Mouse (Mus musculus) liver, embryonic 13.5 days (tissue): ENCODE data around the gene Cpt1c. TPM values are rescaled to one million over a fixed set of nuclear protein-coding genes. Genes with fewer than 3 reads are reported as not detected.

Experiments
- ATAC-seq: fragments of 200-750 bp; cut with Nextera tagmentation; 2 replicates; pipeline ENCODE4 v1.8.0; 2017; ENCODE audit warnings: low read depth, mild to moderate bottlenecking, moderate number of reproducible peaks, moderate library complexity
- DNase-seq: peaks from one replicate; pipeline ENCODE4 v3.0.0; 2022
- H3K27ac ChIP-seq: fragments of 300-500 bp; sonication (generic); 2 replicates; pipeline ENCODE4 v1.5.1; 2015; ENCODE audit warnings: moderate library complexity, mild to moderate bottlenecking, inconsistent platforms
- H3K27me3 ChIP-seq: fragments of 300-500 bp; sonication (generic); 2 replicates; pipeline ENCODE4 v1.6.1; 2015; ENCODE audit warnings: mild to moderate bottlenecking, inconsistent platforms
- H3K36me3 ChIP-seq: fragments of 300-500 bp; sonication (generic); 2 replicates; pipeline ENCODE4 v1.6.1; 2015; ENCODE audit warnings: mild to moderate bottlenecking, inconsistent platforms
- H3K4me1 ChIP-seq: fragments of 300-500 bp; sonication (generic); replicated peaks from 2 replicates; pipeline ENCODE4 v1.6.1; 2015; ENCODE audit warnings: inconsistent platforms
- H3K4me2 ChIP-seq: fragments of 300-500 bp; sonication (generic); 2 replicates; pipeline ENCODE4 v1.6.1; 2015; ENCODE audit warnings: inconsistent platforms, mild to moderate bottlenecking, moderate library complexity
- H3K4me3 ChIP-seq: fragments of 300-500 bp; sonication (generic); replicated peaks from 2 replicates; pipeline ENCODE4 v1.5.1; 2015; ENCODE audit warnings: mild to moderate bottlenecking, inconsistent platforms
- H3K9ac ChIP-seq: fragments of 300-500 bp; sonication (generic); 2 replicates; pipeline ENCODE4 v1.6.1; 2015; ENCODE audit warnings: mild to moderate bottlenecking, inconsistent platforms
- H3K9me3 ChIP-seq: fragments of 300-500 bp; sonication (generic); replicated peaks from 2 replicates; pipeline ENCODE4 v1.6.1; 2016; ENCODE audit warnings: inconsistent platforms
- WGBS: fragments of 180-500 bp; shearing (Covaris S2); methylation state at CpG from one replicate; pipeline ENCODE4 v1.1.7; 2015; ENCODE audit not compliant: insufficient replicate concordance; 5-methylcytosine and 5-hydroxymethylcytosine counted together
- polyA plus RNA-seq: library from polyadenylated mRNA; unstranded; fragments of >200 nt; fragmentation: Nextera tagmentation; extraction: Ambion mirVana; gene quantifications from 2 replicates; pipeline ENCODE4 v1.2.1, GENCODE M21; 2015

Gene Cpt1c
- polyA plus RNA-seq, 1 experiment from 2014 or later: 2.3 TPM

- 46% methylated on average over 6 of the region's 6 CpGs for WGBS
- DNase-seq: no peak
- H3K36me3 ChIP-seq: no peaks in the 10 kb centered on the region
- peaks cover 26% of the 10 kb centered on the region for H3K4me1 ChIP-seq
- H3K4me2 ChIP-seq: no peak overlapping the region
- H3K9me3 ChIP-seq: no peaks in the 10 kb centered on the region
- no peak overlapping the region for H3K27ac ChIP-seq
- H3K27me3 ChIP-seq: peaks cover 54% of the 10 kb centered on the region
- ATAC-seq: no peak
- H3K9ac ChIP-seq: no peak overlapping the region
- no peak overlapping the region for H3K4me3 ChIP-seq
These were observed 24.7 kb downstream of the Cpt1c start for GRCm38 (mm10) chr7:44949922-44950321.

GRCm38 (mm10) chr7:44942904-44943303 is 31.7 kb downstream of the Cpt1c start, which contains the start of gene Tsks:
Tsks (plus strand) TSS chr7:44943204.
- 75% methylated on average over 7 of the region's 7 CpGs for WGBS
- no peak for ATAC-seq
- Histone ChIP-seq H3K27ac (no peak within 1 kb of the TSS), H3K4me3 (no peak within 1 kb of the TSS), H3K4me2 (no peak within 1 kb of the TSS), H3K9me3 (no peaks in the 10 kb centered on the region), H3K27me3 (peaks cover 12% of the 10 kb centered on the region; the same call in 1 of the 2 replicates), H3K36me3 (no peaks in the 10 kb centered on the region), H3K9ac (no peak within 1 kb of the TSS), H3K4me1 (no peaks in the 10 kb centered on the region)
- DNase-seq: no peak

DNA sequence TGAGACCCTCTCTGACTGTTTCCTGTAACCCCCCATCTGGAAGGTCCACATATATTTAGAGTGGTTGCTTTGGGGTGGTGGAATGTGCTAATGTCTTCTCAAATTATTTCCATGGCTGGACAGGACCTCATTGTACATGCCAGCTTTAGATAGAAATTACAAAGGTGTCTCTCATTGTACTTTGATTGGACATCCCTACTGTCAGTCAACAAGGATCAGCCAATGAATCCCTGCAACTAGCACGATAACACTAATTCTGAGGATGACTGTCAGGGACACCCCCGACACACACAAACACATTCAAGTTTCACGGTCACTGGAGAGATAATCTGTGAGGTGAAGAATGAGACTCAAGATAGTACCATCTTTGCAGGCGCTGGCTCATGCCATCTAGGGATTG is 36.0 kb downstream of the Cpt1c start:
- Histone ChIP-seq H3K9ac (no peak overlapping the region), H3K4me1 (no peaks in the 10 kb centered on the region), H3K27me3 (0 out of 2 replicates have a peak, but pooled peaks cover 2% of the 10 kb centered on the region), H3K4me2 (no peak overlapping the region), H3K9me3 (no peaks in the 10 kb centered on the region), H3K36me3 (no peaks in the 10 kb centered on the region), H3K27ac (no peak overlapping the region), H3K4me3 (no peak overlapping the region)
- DNase-seq: no peak
- WGBS: 69% methylated on average over 4 of the region's 4 CpGs
- no peak for ATAC-seq

DNA sequence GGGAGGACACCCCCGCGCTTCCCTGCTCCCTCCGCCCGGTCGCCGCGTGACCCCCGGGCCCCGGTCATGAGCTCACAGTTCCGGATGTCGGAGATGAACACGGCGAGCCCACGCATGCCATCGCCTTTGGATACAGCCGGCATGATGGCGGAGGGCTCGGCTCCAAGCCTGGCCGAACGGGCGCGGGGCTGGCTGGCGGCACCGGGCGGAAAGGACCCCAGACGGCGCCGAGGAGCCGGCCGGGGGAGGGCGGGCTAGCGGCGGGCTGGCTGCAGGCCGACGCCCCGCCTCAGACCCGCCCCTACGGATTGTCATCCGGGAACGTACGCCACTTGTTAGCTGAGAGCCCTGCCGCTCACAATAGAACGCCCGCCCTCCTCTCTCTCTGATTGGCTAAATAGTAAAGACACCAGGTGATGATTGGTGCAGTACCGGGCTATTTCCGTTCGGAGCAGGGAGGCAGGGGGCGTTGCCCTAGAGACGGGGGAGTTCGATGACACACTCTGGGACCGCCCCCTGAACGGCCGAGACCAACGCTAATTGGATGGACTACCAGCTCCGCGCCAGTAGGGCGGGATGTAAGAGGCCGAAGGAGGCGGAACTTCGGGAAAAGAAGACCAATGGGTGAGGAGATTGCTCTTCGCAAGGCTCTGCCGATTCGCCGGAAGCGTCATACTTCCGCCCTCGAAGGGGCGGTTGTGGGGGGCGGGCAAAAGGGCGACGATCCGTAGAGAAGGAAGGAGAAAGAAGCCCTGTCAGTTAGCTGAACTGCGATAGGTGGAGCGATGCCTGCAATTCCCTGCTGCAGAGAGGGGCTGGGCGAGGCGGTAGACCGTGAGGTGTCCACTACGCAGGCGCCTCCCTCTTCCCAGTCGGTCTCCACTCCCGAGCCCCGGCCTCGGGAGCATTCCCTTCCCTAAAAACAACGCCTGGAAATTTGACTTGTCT is 45.2 kb downstream of the Cpt1c start, which contains the start of gene Ap2a1:
Gene Ap2a1, minus strand, starts transcription at position 293 of the 948 bp plus-strand sequence.
- peaks cover 25% of the 10 kb centered on the region for H3K36me3 ChIP-seq
- H3K4me2 ChIP-seq: peak within 1 kb of the TSS; percentile 88
- H3K4me1 ChIP-seq: peaks cover 48% of the 10 kb centered on the region
- peak; percentile 100 for DNase-seq
- no peaks in the 10 kb centered on the region for H3K27me3 ChIP-seq
- WGBS: under 1% methylated on average over 84 of the region's 84 CpGs
- H3K4me3 ChIP-seq: peak within 1 kb of the TSS; percentile 98
- H3K27ac ChIP-seq: peak within 1 kb of the TSS; percentile 98
- H3K9ac ChIP-seq: peak within 1 kb of the TSS; percentile 96
- no peaks in the 10 kb centered on the region for H3K9me3 ChIP-seq
- ATAC-seq: peak; percentile 94

DNA sequence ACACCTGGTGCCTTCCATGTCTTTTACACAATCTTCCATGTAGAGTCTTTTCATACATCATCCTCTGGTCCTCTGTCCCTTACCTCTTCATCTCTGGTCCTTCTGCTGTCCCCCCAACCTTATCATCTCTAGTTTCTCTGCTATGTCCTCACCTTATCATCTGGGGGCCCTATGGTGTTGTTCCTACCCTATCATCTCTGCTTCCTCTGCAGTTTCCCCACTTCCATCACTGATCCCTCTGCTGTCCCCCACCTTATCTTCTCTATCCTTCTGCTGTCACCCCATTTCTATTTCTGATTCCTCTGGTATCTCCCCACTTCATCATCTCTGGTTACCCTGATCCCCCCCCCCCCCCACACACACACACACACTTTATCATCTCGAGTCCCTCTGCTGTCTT is 46.1 kb downstream of the Cpt1c start:
- H3K36me3 ChIP-seq: peaks cover 34% of the 10 kb centered on the region
- peak; percentile 24 for ATAC-seq
- H3K9me3 ChIP-seq: no peaks in the 10 kb centered on the region
- peak; percentile 34 for DNase-seq
- H3K27ac ChIP-seq: peak overlapping the region; percentile 98
- 0% methylated on average over 1 of the region's 1 CpGs for WGBS
- H3K27me3 ChIP-seq: no peaks in the 10 kb centered on the region
- peak overlapping the region; percentile 96 for H3K9ac ChIP-seq
- peaks cover 55% of the 10 kb centered on the region for H3K4me1 ChIP-seq
- peak overlapping the region; percentile 98 for H3K4me3 ChIP-seq
- peak overlapping the region; percentile 88 for H3K4me2 ChIP-seq

DNA sequence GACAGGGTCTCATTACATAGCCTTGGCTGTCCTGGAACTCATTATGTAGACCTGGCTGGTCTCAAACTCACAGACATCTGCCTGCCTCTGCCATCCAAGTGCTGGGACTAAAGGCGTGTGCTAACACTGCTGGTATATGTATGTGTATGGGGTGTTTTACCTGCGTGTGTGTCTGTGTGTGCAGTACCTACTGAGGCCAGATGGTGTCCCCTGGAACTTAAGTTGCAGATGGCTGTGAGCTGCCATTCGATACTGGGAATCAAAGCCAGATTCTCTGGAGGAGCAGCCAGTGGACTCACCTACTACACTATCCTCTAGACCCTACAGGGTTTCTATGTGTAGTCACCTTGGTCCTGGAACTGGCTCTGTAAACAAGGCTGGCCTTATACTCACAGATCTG is 49.2 kb downstream of the Cpt1c start:
- H3K9me3 ChIP-seq: no peaks in the 10 kb centered on the region
- H3K9ac ChIP-seq: no peak overlapping the region
- peaks cover 72% of the 10 kb centered on the region for H3K4me1 ChIP-seq
- ATAC-seq (no peak), DNase-seq (no peak)
- H3K4me2 ChIP-seq: no peak overlapping the region
- H3K27ac ChIP-seq: no peak overlapping the region
- 69% methylated on average over 3 of the region's 3 CpGs for WGBS
- no peaks in the 10 kb centered on the region for H3K27me3 ChIP-seq
- peaks cover 64% of the 10 kb centered on the region for H3K36me3 ChIP-seq
- H3K4me3 ChIP-seq: no peak overlapping the region

GRCm38 (mm10) chr7:44922530-44922929 is 52.1 kb downstream of the Cpt1c start:
- peaks cover 82% of the 10 kb centered on the region for H3K36me3 ChIP-seq

DNA sequence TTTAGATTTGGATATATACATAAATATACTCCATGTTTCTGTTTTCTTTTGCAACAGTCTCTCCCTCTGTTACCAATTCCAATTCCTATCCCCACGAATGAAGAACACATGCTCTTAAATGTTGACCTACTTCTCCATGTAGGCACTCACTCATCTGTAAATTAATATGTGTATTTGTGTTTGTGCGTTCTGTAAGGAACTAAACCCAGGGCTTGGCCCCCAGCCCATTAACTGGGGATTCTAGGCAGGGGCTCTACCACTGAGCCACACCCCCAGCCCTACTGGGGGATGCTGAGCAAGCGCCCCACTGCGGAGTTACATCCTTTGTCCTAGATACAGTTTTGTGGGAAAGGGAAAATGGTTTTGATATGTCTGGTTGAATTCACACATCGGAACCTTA is 55.5 kb downstream of the Cpt1c start:
- 91% methylated on average over 5 of the region's 5 CpGs for WGBS
- Histone ChIP-seq H3K27ac (peak overlapping the region; percentile 74; the same call in 1 of the 2 replicates), H3K4me3 (no peak overlapping the region), H3K4me1 (peaks cover 56% of the 10 kb centered on the region), H3K27me3 (no peaks in the 10 kb centered on the region), H3K36me3 (peaks cover 88% of the 10 kb centered on the region), H3K9me3 (no peaks in the 10 kb centered on the region), H3K4me2 (no peak overlapping the region), H3K9ac (peak overlapping the region; percentile 46)
- ATAC-seq (no peak), DNase-seq (no peak)

More at GRCm38 (mm10) chr7:44922530-44922929, 52.1 kb downstream of the Cpt1c start:
- ATAC-seq (peak; percentile 91), DNase-seq (peak; percentile 46)
- Histone ChIP-seq H3K4me1 (peaks cover 78% of the 10 kb centered on the region), H3K27me3 (no peaks in the 10 kb centered on the region), H3K9ac (peak overlapping the region; percentile 24; the same call in 1 of the 2 replicates), H3K9me3 (no peaks in the 10 kb centered on the region), H3K4me2 (peak overlapping the region; percentile 32), H3K27ac (peak overlapping the region; percentile 60), H3K4me3 (no peak overlapping the region)

DNA sequence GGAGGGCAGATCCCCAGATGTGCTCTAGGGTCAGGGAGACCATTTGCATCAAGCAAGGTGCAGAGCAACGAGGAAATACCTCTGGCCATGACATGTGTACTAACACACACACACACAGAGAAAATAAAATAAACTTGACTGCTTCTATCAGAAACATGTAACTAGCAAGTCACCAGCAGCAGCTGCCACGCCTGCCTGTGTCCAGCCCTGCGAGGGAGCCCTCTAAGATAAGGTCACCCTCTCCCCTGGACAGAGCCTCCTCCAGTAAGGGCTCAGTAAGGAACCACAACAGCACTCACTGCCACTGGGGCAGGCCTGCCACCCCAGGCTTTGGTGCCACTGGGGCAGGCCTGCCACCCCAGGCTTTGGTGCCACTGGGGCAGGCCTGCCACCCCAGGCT is 56.4 kb downstream of the Cpt1c start:
- H3K9me3 ChIP-seq: no peaks in the 10 kb centered on the region
- WGBS: 45% methylated on average over 3 of the region's 3 CpGs
- H3K36me3 ChIP-seq: peaks cover 88% of the 10 kb centered on the region
- DNase-seq (no peak), ATAC-seq (peak; percentile 71)
- H3K4me3 ChIP-seq: no peak overlapping the region
- peaks cover 49% of the 10 kb centered on the region for H3K4me1 ChIP-seq
- peak overlapping the region; percentile 74 for H3K27ac ChIP-seq
- peak overlapping the region; percentile 46; the same call in 1 of the 2 replicates for H3K9ac ChIP-seq
- H3K27me3 ChIP-seq: no peaks in the 10 kb centered on the region
- peak overlapping the region; percentile 43 for H3K4me2 ChIP-seq

DNA sequence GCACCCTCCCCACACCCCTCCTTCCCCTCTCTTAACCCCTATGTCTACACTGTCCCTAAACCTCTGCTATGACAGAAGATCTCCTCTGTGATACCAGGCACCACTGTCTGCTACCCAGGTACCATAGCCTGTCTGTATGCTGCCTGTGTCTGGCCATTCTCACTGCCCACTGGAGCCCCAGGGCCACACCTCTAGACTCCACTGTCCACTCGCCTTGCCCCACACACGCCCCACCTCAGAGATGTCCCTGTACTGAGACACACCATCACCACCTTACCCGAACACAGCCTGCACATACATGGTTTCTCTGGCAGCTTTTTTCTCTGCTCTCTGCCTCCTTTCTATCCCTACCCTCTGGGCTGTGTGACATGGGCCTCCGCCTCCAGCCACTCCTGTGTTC is 57.8 kb downstream of the Cpt1c start:
- DNase-seq (no peak), ATAC-seq (0 out of 2 replicates have a peak, but pooled peaks have one; percentile 18)
- Histone ChIP-seq H3K4me1 (peaks cover 36% of the 10 kb centered on the region), H3K27me3 (no peaks in the 10 kb centered on the region), H3K9me3 (no peaks in the 10 kb centered on the region), H3K4me3 (no peak overlapping the region), H3K9ac (no peak overlapping the region), H3K4me2 (no peak overlapping the region), H3K36me3 (peaks cover 88% of the 10 kb centered on the region), H3K27ac (peak overlapping the region; percentile 74; the same call in 1 of the 2 replicates)
- WGBS: 88% methylated on average over 4 of the region's 4 CpGs

DNA sequence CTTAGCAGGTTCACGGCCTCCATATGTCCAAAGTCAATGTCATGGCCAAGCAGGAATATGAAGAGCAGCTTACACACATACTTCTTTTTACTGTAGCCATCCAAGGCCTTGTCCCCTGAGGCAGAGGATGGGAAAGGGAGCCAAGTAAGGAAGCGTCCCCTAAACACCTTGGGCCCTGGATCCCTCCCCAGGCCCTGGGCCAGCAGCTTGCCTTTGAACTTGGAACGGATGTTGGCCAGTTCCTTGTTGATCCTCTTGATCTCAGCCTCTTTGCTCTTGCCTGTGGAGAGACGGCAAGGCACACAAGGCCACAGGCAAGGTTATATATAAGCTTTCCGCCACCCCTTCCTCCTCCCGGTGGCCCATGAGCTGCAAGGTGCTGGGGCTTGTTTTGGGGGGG is 58.5 kb downstream of the Cpt1c start:
- Histone ChIP-seq H3K4me3 (no peak overlapping the region), H3K27ac (no peak overlapping the region), H3K9me3 (no peaks in the 10 kb centered on the region), H3K36me3 (peaks cover 89% of the 10 kb centered on the region), H3K4me2 (no peak overlapping the region), H3K27me3 (no peaks in the 10 kb centered on the region), H3K4me1 (peaks cover 32% of the 10 kb centered on the region), H3K9ac (no peak overlapping the region)
- 90% methylated on average over 6 of the region's 6 CpGs for WGBS
- DNase-seq (no peak), ATAC-seq (no peak)
